Mouse (Mus musculus) bone marrow macrophage, adult 2 months (primary cell): ENCODE results near the gene Kcnj5.

Experiments
- CTCF ChIP-seq: IDR thresholded peaks from 2 replicates; pipeline ENCODE4 v1.5.1; 2012; ENCODE audit warnings: low read depth, mild to moderate bottlenecking, low read length, moderate library complexity
- POLR2A ChIP-seq: IDR thresholded peaks from 2 replicates; pipeline ENCODE4 v1.6.1; 2012; ENCODE audit warnings: mild to moderate bottlenecking, low read depth, low read length, borderline replicate concordance

DNA sequence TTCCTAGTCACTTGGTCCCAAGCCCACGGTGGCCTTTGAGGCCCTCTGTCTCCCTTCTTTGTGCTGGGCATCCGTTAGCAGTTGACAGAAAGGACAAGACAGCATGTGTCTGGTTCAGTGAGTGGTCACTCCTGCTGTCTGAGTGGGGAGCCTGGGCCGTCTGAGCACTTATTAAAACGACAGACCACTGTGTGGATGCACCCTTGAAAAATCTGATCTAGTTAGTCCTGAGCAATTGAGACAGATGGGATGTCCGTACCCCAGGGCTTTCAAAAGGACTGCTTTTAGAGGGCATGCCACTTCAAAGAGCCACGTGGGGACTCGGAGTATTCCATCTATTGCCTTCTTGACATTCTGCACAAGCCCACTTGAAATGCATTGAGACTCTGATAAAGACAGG, 20.5 kb downstream of the Kcnj5 start:
- TF ChIP-seq CTCF (no peak), POLR2A (no peak)
